Mouse (Mus musculus) liver, embryonic 13.5 days (tissue): ENCODE data around the gene Cd9. TPM values are rescaled to one million over a fixed set of nuclear protein-coding genes. Genes with fewer than 3 reads are reported as not detected.

Source experiments
- ATAC-seq: fragments of 200-750 bp; cut with Nextera tagmentation; 2 replicates; pipeline ENCODE4 v1.8.0; 2017; ENCODE audit warnings: low read depth, mild to moderate bottlenecking, moderate number of reproducible peaks, moderate library complexity
- DNase-seq: peaks from one replicate; pipeline ENCODE4 v3.0.0; 2022
- H3K27ac ChIP-seq: fragments of 300-500 bp; sonication (generic); 2 replicates; pipeline ENCODE4 v1.5.1; 2015; ENCODE audit warnings: moderate library complexity, mild to moderate bottlenecking, inconsistent platforms
- H3K27me3 ChIP-seq: fragments of 300-500 bp; sonication (generic); 2 replicates; pipeline ENCODE4 v1.6.1; 2015; ENCODE audit warnings: mild to moderate bottlenecking, inconsistent platforms
- H3K36me3 ChIP-seq: fragments of 300-500 bp; sonication (generic); 2 replicates; pipeline ENCODE4 v1.6.1; 2015; ENCODE audit warnings: mild to moderate bottlenecking, inconsistent platforms
- H3K4me1 ChIP-seq: fragments of 300-500 bp; sonication (generic); replicated peaks from 2 replicates; pipeline ENCODE4 v1.6.1; 2015; ENCODE audit warnings: inconsistent platforms
- H3K4me2 ChIP-seq: fragments of 300-500 bp; sonication (generic); 2 replicates; pipeline ENCODE4 v1.6.1; 2015; ENCODE audit warnings: inconsistent platforms, mild to moderate bottlenecking, moderate library complexity
- H3K4me3 ChIP-seq: fragments of 300-500 bp; sonication (generic); replicated peaks from 2 replicates; pipeline ENCODE4 v1.5.1; 2015; ENCODE audit warnings: mild to moderate bottlenecking, inconsistent platforms
- H3K9ac ChIP-seq: fragments of 300-500 bp; sonication (generic); 2 replicates; pipeline ENCODE4 v1.6.1; 2015; ENCODE audit warnings: mild to moderate bottlenecking, inconsistent platforms
- H3K9me3 ChIP-seq: fragments of 300-500 bp; sonication (generic); replicated peaks from 2 replicates; pipeline ENCODE4 v1.6.1; 2016; ENCODE audit warnings: inconsistent platforms
- WGBS: fragments of 180-500 bp; shearing (Covaris S2); methylation state at CpG from one replicate; pipeline ENCODE4 v1.1.7; 2015; ENCODE audit not compliant: insufficient replicate concordance; 5-methylcytosine and 5-hydroxymethylcytosine counted together
- polyA plus RNA-seq: library from polyadenylated mRNA; unstranded; fragments of >200 nt; fragmentation: Nextera tagmentation; extraction: Ambion mirVana; gene quantifications from 2 replicates; pipeline ENCODE4 v1.2.1, GENCODE M21; 2015

Gene Cd9
- polyA plus RNA-seq, 1 experiment from 2014 or later: 92.5 TPM

GRCm38 (mm10) chr6:125459903-125460302, 34.7 kb downstream of the Cd9 start:
- H3K9me3 ChIP-seq: no peaks in the 10 kb centered on the region
- H3K9ac ChIP-seq: no peak overlapping the region
- H3K4me2 ChIP-seq: no peak overlapping the region
- H3K27me3 ChIP-seq: no peaks in the 10 kb centered on the region
- H3K4me3 ChIP-seq: no peak overlapping the region
- H3K4me1 ChIP-seq: peaks cover 7% of the 10 kb centered on the region
- no peak overlapping the region for H3K27ac ChIP-seq
- DNase-seq (no peak), ATAC-seq (peak; percentile 66; the same call in 1 of the 2 replicates)
- 53% methylated on average over 5 of the region's 5 CpGs for WGBS
- H3K36me3 ChIP-seq: peaks cover 21% of the 10 kb centered on the region

- ATAC-seq (no peak), DNase-seq (no peak)
- Histone ChIP-seq H3K4me1 (peaks cover 7% of the 10 kb centered on the region), H3K36me3 (no peaks in the 10 kb centered on the region), H3K9me3 (no peaks in the 10 kb centered on the region), H3K4me3 (no peak overlapping the region), H3K27ac (no peak overlapping the region), H3K4me2 (no peak overlapping the region), H3K9ac (no peak overlapping the region), H3K27me3 (no peaks in the 10 kb centered on the region)
- WGBS: 65% methylated on average over 12 of the region's 12 CpGs
Measured at GRCm38 (mm10) chr6:125455806-125456520, 38.6 kb downstream of the Cd9 start.

- 78% methylated on average over 9 of the region's 9 CpGs for WGBS
- no peak overlapping the region for H3K4me3 ChIP-seq
- H3K4me1 ChIP-seq: peaks cover 4% of the 10 kb centered on the region
- no peak overlapping the region for H3K27ac ChIP-seq
- no peaks in the 10 kb centered on the region for H3K27me3 ChIP-seq
- ATAC-seq (no peak), DNase-seq (no peak)
- H3K4me2 ChIP-seq: no peak overlapping the region
- no peak overlapping the region for H3K9ac ChIP-seq
- H3K36me3 ChIP-seq: no peaks in the 10 kb centered on the region
- H3K9me3 ChIP-seq: no peaks in the 10 kb centered on the region
Measured at GRCm38 (mm10) chr6:125454731-125455130, 39.9 kb downstream of the Cd9 start.

GRCm38 (mm10) chr6:125454299-125454698, 40.3 kb downstream of the Cd9 start:
- DNase-seq (no peak), ATAC-seq (no peak)
- no peaks in the 10 kb centered on the region for H3K4me1 ChIP-seq
- H3K9ac ChIP-seq: no peak overlapping the region
- no peaks in the 10 kb centered on the region for H3K9me3 ChIP-seq
- no peak overlapping the region for H3K4me2 ChIP-seq
- H3K27ac ChIP-seq: no peak overlapping the region
- no peak overlapping the region for H3K4me3 ChIP-seq
- WGBS: 62% methylated on average over 5 of the region's 5 CpGs
- H3K27me3 ChIP-seq: no peaks in the 10 kb centered on the region
- H3K36me3 ChIP-seq: no peaks in the 10 kb centered on the region

GRCm38 (mm10) chr6:125447660-125448059, 46.9 kb downstream of the Cd9 start:
- no peak overlapping the region for H3K4me3 ChIP-seq
- H3K9ac ChIP-seq: no peak overlapping the region
- ATAC-seq (no peak), DNase-seq (no peak)
- WGBS: 39% methylated on average over 2 of the region's 2 CpGs
- H3K27ac ChIP-seq: no peak overlapping the region
- no peaks in the 10 kb centered on the region for H3K27me3 ChIP-seq
- no peak overlapping the region for H3K4me2 ChIP-seq
- H3K4me1 ChIP-seq: no peaks in the 10 kb centered on the region
- no peaks in the 10 kb centered on the region for H3K9me3 ChIP-seq
- H3K36me3 ChIP-seq: no peaks in the 10 kb centered on the region

GRCm38 (mm10) chr6:125447205-125447604, 47.4 kb downstream of the Cd9 start:
- 52% methylated on average over 4 of the region's 4 CpGs for whole genome bisulfite sequencing
- Histone ChIP-seq H3K4me1 (no peaks in the 10 kb centered on the region), H3K4me3 (no peak overlapping the region), H3K36me3 (no peaks in the 10 kb centered on the region), H3K9ac (no peak overlapping the region), H3K4me2 (no peak overlapping the region), H3K27ac (no peak overlapping the region), H3K9me3 (no peaks in the 10 kb centered on the region), H3K27me3 (no peaks in the 10 kb centered on the region)
- no peak for DNase-seq
- ATAC-seq: no peak

- 43% methylated on average over 6 of the region's 6 CpGs for WGBS
- Histone ChIP-seq H3K4me3 (no peak overlapping the region), H3K27me3 (no peaks in the 10 kb centered on the region), H3K9me3 (no peaks in the 10 kb centered on the region), H3K4me2 (no peak overlapping the region), H3K36me3 (no peaks in the 10 kb centered on the region), H3K4me1 (no peaks in the 10 kb centered on the region), H3K9ac (no peak overlapping the region), H3K27ac (no peak overlapping the region)
- DNase-seq (no peak), ATAC-seq (no peak)
Measured at GRCm38 (mm10) chr6:125445381-125445780, 49.2 kb downstream of the Cd9 start.

- H3K27ac ChIP-seq: no peak overlapping the region
- H3K4me1 ChIP-seq: no peaks in the 10 kb centered on the region
- H3K36me3 ChIP-seq: no peaks in the 10 kb centered on the region
- WGBS: 68% methylated on average over 10 of the region's 10 CpGs
- H3K4me2 ChIP-seq: no peak overlapping the region
- H3K4me3 ChIP-seq: no peak overlapping the region
- ATAC-seq: no peak
- H3K9me3 ChIP-seq: no peaks in the 10 kb centered on the region
- H3K9ac ChIP-seq: no peak overlapping the region
- no peak for DNase-seq
- H3K27me3 ChIP-seq: no peaks in the 10 kb centered on the region
Measured at GRCm38 (mm10) chr6:125442591-125442990, 52.0 kb downstream of the Cd9 start.

GRCm38 (mm10) chr6:125436753-125437152, 57.8 kb downstream of the Cd9 start:
- 48% methylated on average over 3 of the region's 3 CpGs for WGBS
- no peak for ATAC-seq

GRCm38 (mm10) chr6:125434735-125435518, 59.7 kb downstream of the Cd9 start:
- Histone ChIP-seq H3K9me3 (no peaks in the 10 kb centered on the region), H3K27me3 (no peaks in the 10 kb centered on the region), H3K36me3 (no peaks in the 10 kb centered on the region), H3K4me2 (no peak overlapping the region), H3K27ac (no peak overlapping the region), H3K4me3 (no peak overlapping the region), H3K4me1 (peaks cover 6% of the 10 kb centered on the region), H3K9ac (no peak overlapping the region)
- WGBS: 53% methylated on average over 5 of the region's 5 CpGs
- no peak for ATAC-seq
- DNase-seq: no peak

More at GRCm38 (mm10) chr6:125436753-125437152, 57.8 kb downstream of the Cd9 start:
- Histone ChIP-seq H3K4me3 (no peak overlapping the region), H3K27ac (no peak overlapping the region), H3K9ac (no peak overlapping the region), H3K36me3 (no peaks in the 10 kb centered on the region), H3K27me3 (no peaks in the 10 kb centered on the region), H3K4me1 (peaks cover 6% of the 10 kb centered on the region), H3K4me2 (no peak overlapping the region), H3K9me3 (no peaks in the 10 kb centered on the region)
- DNase-seq: no peak

- Histone ChIP-seq H3K27me3 (no peaks in the 10 kb centered on the region), H3K4me1 (peaks cover 10% of the 10 kb centered on the region), H3K4me2 (no peak overlapping the region), H3K9me3 (no peaks in the 10 kb centered on the region), H3K27ac (no peak overlapping the region), H3K4me3 (no peak overlapping the region), H3K9ac (no peak overlapping the region), H3K36me3 (no peaks in the 10 kb centered on the region)
- ATAC-seq (peak; percentile 29; the same call in 1 of the 2 replicates), DNase-seq (no peak)
- 43% methylated on average over 6 of the region's 6 CpGs for WGBS
Measured at GRCm38 (mm10) chr6:125433704-125434447, 60.7 kb downstream of the Cd9 start.
